Mouse (Mus musculus): ENCODE measurements around the gene Inpp4b. TPM values are rescaled to one million over a fixed set of nuclear protein-coding genes. Genes with fewer than 3 reads are reported as not detected.
A peak's percentile ranks its signal among the peaks of the same experiment; 100 is the strongest.

Gene Inpp4b
- polyA plus RNA-seq, 1 experiment = 22.6 TPM

- Histone ChIP-seq H3K4me1 (replicated peaks; ENCODE audit: control insufficient read depth, insufficient read depth, low read length) (peaks cover 17% of the 10 kb centered on the region), H3K27ac (ENCODE audit: control insufficient read depth, insufficient read depth, low read length) (peak overlapping the region; percentile 74; the same call in 1 of the 2 replicates), H3K27me3 (ENCODE audit: control insufficient read depth, insufficient read depth, low read length) (no peaks in the 10 kb centered on the region), H3K36me3 (ENCODE audit: control insufficient read depth, insufficient read depth, low read length) (no peaks in the 10 kb centered on the region; the same call in 1 of the 2 replicates), H3K4me3 (ENCODE audit: control insufficient read depth, insufficient read depth, low read length) (no peak overlapping the region)
- WGBS = 95% methylated on average over 6 of the region's 6 CpGs
- TF ChIP-seq CTCF (IDR thresholded peaks at IDR 0.05; ENCODE audit: borderline replicate concordance, control insufficient read depth, extremely low read depth, insufficient read depth, low read length, poor library complexity) (no peak), POLR2A (IDR thresholded peaks at IDR 0.05; ENCODE audit: control insufficient read depth, extremely low read depth, insufficient read depth, low read length, poor library complexity) (no peak)
- DNase-seq = no peak
Measured at GRCm38 (mm10) chr8:81780166-81780565, 437.8 kb downstream of the Inpp4b start.

GRCm38 (mm10) chr8:81780921-81781675 lies 438.7 kb downstream of the Inpp4b start:
- TF ChIP-seq POLR2A (IDR thresholded peaks at IDR 0.05; ENCODE audit: control insufficient read depth, extremely low read depth, insufficient read depth, low read length, poor library complexity) (no peak), CTCF (IDR thresholded peaks at IDR 0.05; ENCODE audit: borderline replicate concordance, control insufficient read depth, extremely low read depth, insufficient read depth, low read length, poor library complexity) (no peak)
- WGBS = 71% methylated on average over 2 of the region's 2 CpGs

GRCm38 (mm10) chr8:81782781-81783180 lies 440.4 kb downstream of the Inpp4b start:
- H3K27ac ChIP-seq (ENCODE audit: control insufficient read depth, insufficient read depth, low read length) = peak overlapping the region; percentile 82
- H3K4me1 ChIP-seq (replicated peaks; ENCODE audit: control insufficient read depth, insufficient read depth, low read length) = peaks cover 19% of the 10 kb centered on the region
- H3K4me3 ChIP-seq (ENCODE audit: control insufficient read depth, insufficient read depth, low read length) = no peak overlapping the region
- TF ChIP-seq CTCF (IDR thresholded peaks at IDR 0.05; ENCODE audit: borderline replicate concordance, control insufficient read depth, extremely low read depth, insufficient read depth, low read length, poor library complexity) (no peak), POLR2A (IDR thresholded peaks at IDR 0.05; ENCODE audit: control insufficient read depth, extremely low read depth, insufficient read depth, low read length, poor library complexity) (no peak)
- no peaks in the 10 kb centered on the region; the same call in 1 of the 2 replicates for H3K36me3 ChIP-seq (ENCODE audit: control insufficient read depth, insufficient read depth, low read length)
- DNase-seq = peak; percentile 72
- 15% methylated on average over 4 of the region's 4 CpGs for WGBS
- H3K27me3 ChIP-seq (ENCODE audit: control insufficient read depth, insufficient read depth, low read length) = no peaks in the 10 kb centered on the region

More at GRCm38 (mm10) chr8:81780921-81781675, 438.7 kb downstream of the Inpp4b start:
- DNase-seq = no peak
- H3K27ac ChIP-seq (ENCODE audit: control insufficient read depth, insufficient read depth, low read length) = peak overlapping the region; percentile 74
- H3K4me1 ChIP-seq (replicated peaks; ENCODE audit: control insufficient read depth, insufficient read depth, low read length) = peaks cover 21% of the 10 kb centered on the region
- H3K27me3 ChIP-seq (ENCODE audit: control insufficient read depth, insufficient read depth, low read length) = no peaks in the 10 kb centered on the region
- H3K4me3 ChIP-seq (ENCODE audit: control insufficient read depth, insufficient read depth, low read length) = no peak overlapping the region
- H3K36me3 ChIP-seq (ENCODE audit: control insufficient read depth, insufficient read depth, low read length) = no peaks in the 10 kb centered on the region; the same call in 1 of the 2 replicates

- WGBS = 88% methylated on average over 3 of the region's 3 CpGs
- Histone ChIP-seq H3K4me3 (ENCODE audit: control insufficient read depth, insufficient read depth, low read length) (no peak overlapping the region), H3K27me3 (ENCODE audit: control insufficient read depth, insufficient read depth, low read length) (no peaks in the 10 kb centered on the region), H3K27ac (ENCODE audit: control insufficient read depth, insufficient read depth, low read length) (no peak overlapping the region), H3K4me1 (replicated peaks; ENCODE audit: control insufficient read depth, insufficient read depth, low read length) (peaks cover 18% of the 10 kb centered on the region), H3K36me3 (ENCODE audit: control insufficient read depth, insufficient read depth, low read length) (no peaks in the 10 kb centered on the region)
- DNase-seq = no peak
- TF ChIP-seq CTCF (IDR thresholded peaks at IDR 0.05; ENCODE audit: borderline replicate concordance, control insufficient read depth, extremely low read depth, insufficient read depth, low read length, poor library complexity) (no peak), POLR2A (IDR thresholded peaks at IDR 0.05; ENCODE audit: control insufficient read depth, extremely low read depth, insufficient read depth, low read length, poor library complexity) (no peak)
Measured at GRCm38 (mm10) chr8:81784775-81785174, 442.4 kb downstream of the Inpp4b start.

- H3K27me3 ChIP-seq (ENCODE audit: control insufficient read depth, insufficient read depth, low read length) = no peaks in the 10 kb centered on the region
- H3K4me3 ChIP-seq (ENCODE audit: control insufficient read depth, insufficient read depth, low read length) = no peak overlapping the region
- H3K27ac ChIP-seq (ENCODE audit: control insufficient read depth, insufficient read depth, low read length) = no peak overlapping the region
- no peak for TF ChIP-seq POLR2A (IDR thresholded peaks at IDR 0.05; ENCODE audit: control insufficient read depth, extremely low read depth, insufficient read depth, low read length, poor library complexity)
- no peak for TF ChIP-seq CTCF (IDR thresholded peaks at IDR 0.05; ENCODE audit: borderline replicate concordance, control insufficient read depth, extremely low read depth, insufficient read depth, low read length, poor library complexity)
- H3K36me3 ChIP-seq (ENCODE audit: control insufficient read depth, insufficient read depth, low read length) = no peaks in the 10 kb centered on the region
- peaks cover 5% of the 10 kb centered on the region for H3K4me1 ChIP-seq (replicated peaks; ENCODE audit: control insufficient read depth, insufficient read depth, low read length)
- DNase-seq = no peak
- whole genome bisulfite sequencing = 78% methylated on average over 2 of the region's 2 CpGs
Measured at GRCm38 (mm10) chr8:81788498-81788897, 446.1 kb downstream of the Inpp4b start.

- no peak overlapping the region for H3K27ac ChIP-seq (ENCODE audit: control insufficient read depth, insufficient read depth, low read length)
- H3K4me3 ChIP-seq (ENCODE audit: control insufficient read depth, insufficient read depth, low read length) = no peak overlapping the region
- H3K36me3 ChIP-seq (ENCODE audit: control insufficient read depth, insufficient read depth, low read length) = no peaks in the 10 kb centered on the region
- no peak for DNase-seq
- WGBS = 78% methylated on average over 5 of the region's 5 CpGs
- H3K4me1 ChIP-seq (replicated peaks; ENCODE audit: control insufficient read depth, insufficient read depth, low read length) = no peaks in the 10 kb centered on the region
- H3K27me3 ChIP-seq (ENCODE audit: control insufficient read depth, insufficient read depth, low read length) = no peaks in the 10 kb centered on the region
- TF ChIP-seq POLR2A (IDR thresholded peaks at IDR 0.05; ENCODE audit: control insufficient read depth, extremely low read depth, insufficient read depth, low read length, poor library complexity) = no peak
- TF ChIP-seq CTCF (IDR thresholded peaks at IDR 0.05; ENCODE audit: borderline replicate concordance, control insufficient read depth, extremely low read depth, insufficient read depth, low read length, poor library complexity) = no peak
Measured at GRCm38 (mm10) chr8:81792649-81793048, 450.3 kb downstream of the Inpp4b start.
